Mouse (Mus musculus) spleen, postnatal 10 days (tissue): Measurements from ENCODE around the gene Sema4c.
A peak's percentile ranks its signal among the peaks of the same experiment; 100 is the strongest.

Experiments
- DNase-seq, 2 experiments: peaks; one replicate each; pipeline ENCODE4 v3.0.0; 2021 to 2022; ENCODE audit warnings: low spot score in 2 of 2

The Sema4c gene

DNA sequence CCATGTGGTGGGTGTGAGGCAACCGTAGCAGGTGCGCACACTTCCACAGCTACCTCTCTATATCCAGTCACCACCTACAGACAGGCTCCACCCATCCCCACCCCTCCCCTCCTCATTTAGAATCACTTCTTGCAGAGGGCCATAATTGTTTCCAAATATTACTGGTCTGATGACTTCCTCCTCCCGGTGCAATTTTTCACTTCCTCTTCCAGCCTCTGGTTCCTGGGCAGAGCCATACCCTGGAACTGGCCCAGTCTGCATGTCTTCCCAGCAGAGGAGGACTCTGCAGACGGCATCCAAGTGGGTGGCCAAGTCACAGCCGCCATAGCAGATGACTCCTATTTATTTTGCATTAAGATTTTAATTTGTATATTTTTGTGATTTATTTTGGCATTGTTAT, 49.9 kb downstream of the Sema4c start:
- DNase-seq, result no peak

DNA sequence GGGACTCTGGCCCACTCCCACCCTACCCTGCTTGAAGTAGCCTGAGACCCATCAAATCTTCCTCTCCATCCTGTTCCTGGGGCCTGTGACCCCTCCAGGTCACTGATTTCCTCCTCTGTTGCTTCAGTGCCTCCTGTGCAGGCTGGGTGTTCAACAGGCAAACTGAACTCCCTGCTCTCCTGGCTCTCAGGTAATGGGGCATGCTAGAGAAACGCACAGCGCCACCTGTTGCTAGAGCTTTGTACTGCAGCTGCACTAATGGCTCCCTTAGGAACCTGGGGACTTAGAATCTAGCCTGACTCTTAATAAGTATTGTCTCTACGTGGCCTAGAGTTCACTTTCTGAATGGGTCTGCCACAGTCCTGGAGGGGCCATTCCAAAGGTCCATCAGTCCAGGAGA, 56.9 kb downstream of the Sema4c start:
- DNase-seq, result peak; percentile 76 to 85
